In genomic region chr7:19269721-19270441, GRCm38 (mm10) we compare ENCODE assay signal across 8 mouse cellular contexts. TPM values are rescaled to one million over a fixed set of nuclear protein-coding genes. Genes with fewer than 3 reads are reported as not detected.
DNase-seq lines count a peak whose midpoint lies in the region; ATAC-seq and TF ChIP-seq lines count a peak whose summit lies in the region.

No protein-coding gene starts in this region.

- in situ Hi-C loops in ES-E14 (cut with MboI; ENCODE audit: low sequenced_read_pairs in 2 of 2, unreplicated experiment in 2 of 2) = no loop called here

- no peaks in the 10 kb centered on the region for H3K9me3 ChIP-seq in ES-E14 (ENCODE audit: control insufficient read depth, insufficient read depth, low read depth, low read length)
- no peaks in the 10 kb centered on the region for H3K9me3 ChIP-seq in embryonic facial prominence, embryonic 13.5 days
- no peaks in the 10 kb centered on the region for H3K9me3 ChIP-seq in megakaryocyte, embryonic 14.5 days

- peak overlapping the region; percentile 100; the same call in 1 of the 2 replicates for H3K27ac ChIP-seq in ES-E14 (ENCODE audit: insufficient read depth, low read depth, low read length, poor library complexity, severe bottlenecking)
- H3K27ac ChIP-seq in embryonic facial prominence, embryonic 13.5 days = peak overlapping the region; percentile 96

- DNase-seq in 3T3-L1 (ENCODE audit: low read depth, low spot score) = peak; percentile 68
- no peak for DNase-seq in ES-E14 (ENCODE audit: low read depth, low spot score)
- peak; percentile 82 to 87 for DNase-seq in heart, postnatal 10 days
- peak; percentile 82 for DNase-seq in kidney, postnatal 36 days
- DNase-seq in testis, postnatal 10 days (ENCODE audit: low spot score) = peak; percentile 70

- H3K4me2 ChIP-seq in embryonic facial prominence, embryonic 13.5 days = peak overlapping the region; percentile 99

- peak overlapping the region; percentile 86 to 98 for H3K4me3 ChIP-seq in ES-E14 (ENCODE audit: insufficient read depth in 1 of 2, low read depth in 1 of 2, low read length in 2 of 2, poor library complexity in 1 of 2, severe bottlenecking in 1 of 2)
- H3K4me3 ChIP-seq in embryonic facial prominence, embryonic 13.5 days = peak overlapping the region; percentile 96
- peak overlapping the region; percentile 96 for H3K4me3 ChIP-seq in megakaryocyte, embryonic 14.5 days (replicated peaks)

- no peaks in the 10 kb centered on the region for H3K27me3 ChIP-seq in embryonic facial prominence, embryonic 13.5 days
- H3K27me3 ChIP-seq in megakaryocyte, embryonic 14.5 days (replicated peaks) = no peaks in the 10 kb centered on the region

- H3K36me3 ChIP-seq in ES-E14 (ENCODE audit: control insufficient read depth, insufficient read depth, low read length, poor library complexity, severe bottlenecking) = peaks cover 19% of the 10 kb centered on the region; the same call in 1 of the 2 replicates
- peaks cover 18% of the 10 kb centered on the region for H3K36me3 ChIP-seq in embryonic facial prominence, embryonic 13.5 days
- peaks cover 31% of the 10 kb centered on the region for H3K36me3 ChIP-seq in megakaryocyte, embryonic 14.5 days (replicated peaks; ENCODE audit: low read length)

- intact Hi-C loops in heart, postnatal 10 days (cut with DNase I) = no loop called here

- WGBS in embryonic facial prominence, embryonic 13.5 days = 2% methylated on average over 18 of the region's 19 CpGs

- peaks cover 9 to 28% of the 10 kb centered on the region in 2 experiments for H3K4me1 ChIP-seq in ES-E14 (ENCODE audit: control insufficient read depth in 2 of 2, insufficient read depth in 2 of 2, low read length in 2 of 2, poor library complexity in 1 of 2)
- H3K4me1 ChIP-seq in embryonic facial prominence, embryonic 13.5 days = peaks cover 32% of the 10 kb centered on the region
- peaks cover 50% of the 10 kb centered on the region for H3K4me1 ChIP-seq in megakaryocyte, embryonic 14.5 days

- no peak for ATAC-seq in embryonic facial prominence, embryonic 13.5 days (ENCODE audit: insufficient number of reproducible peaks, insufficient read depth, low FRiP score, low TSS enrichment, low read depth)
- no peak for ATAC-seq in cerebellum, adult (ENCODE audit: insufficient number of reproducible peaks, low FRiP score, low TSS enrichment)

- peak overlapping the region; percentile 55; the same call in 1 of the 2 replicates for H3K9ac ChIP-seq in ES-E14 (ENCODE audit: insufficient read depth, low read depth, low read length, poor library complexity, severe bottlenecking)
- H3K9ac ChIP-seq in embryonic facial prominence, embryonic 13.5 days = peak overlapping the region; percentile 91

TF ChIP-seq in ES-E14, 5 proteins besides CTCF, POLR2A, EP300 and RAD21:
- no peak for TF ChIP-seq ZC3H11A (IDR thresholded peaks at IDR 0.05; ENCODE audit: borderline replicate concordance, low read depth, low read length)

RNA-seq across cellular contexts. Expression of gene Vasp, which starts 1.7 kb away (rescaled TPM):
- 92.5 and 108 TPM in 2 replicates for total RNA-seq in ES-E14 (2012; rRNA removed)
- polyA plus RNA-seq in embryonic facial prominence, embryonic 13.5 days (2015; fragmentation: Nextera tagmentation; extraction: Ambion mirVana) = 57.3 and 64.0 TPM in 2 replicates
- total RNA-seq in heart, postnatal 10 days (2021) = 10 to 100 TPM; 84.0 to 98.6 TPM
- 828 and 2,423 TPM in 2 replicates for polyA plus RNA-seq in megakaryocyte, embryonic 14.5 days (2012; ENCODE audit: insufficient read depth, low replicate concordance)

RNA-seq across cellular contexts. Expression of gene Ppm1n, which starts 10.0 kb away (rescaled TPM):
- 2.9 and 9.7 TPM in 2 replicates for total RNA-seq in ES-E14 (2012; rRNA removed)
- polyA plus RNA-seq in embryonic facial prominence, embryonic 13.5 days (2015; fragmentation: Nextera tagmentation; extraction: Ambion mirVana) = not detected in 2 replicates
- under 1 TPM in 1 of 2 experiments, not detected in 1; 0.67 TPM for total RNA-seq in heart, postnatal 10 days (2021)
- polyA plus RNA-seq in megakaryocyte, embryonic 14.5 days (2012; ENCODE audit: insufficient read depth, low replicate concordance) = not detected in 2 replicates

RNA-seq across cellular contexts. Expression of gene Rtn2, which starts 12.5 kb away (rescaled TPM):
- total RNA-seq in ES-E14 (2012; rRNA removed) = 9.9 and 10.8 TPM in 2 replicates
- 10.2 and 11.7 TPM in 2 replicates for polyA plus RNA-seq in embryonic facial prominence, embryonic 13.5 days (2015; fragmentation: Nextera tagmentation; extraction: Ambion mirVana)
- total RNA-seq in heart, postnatal 10 days (2021) = 10 to 100 TPM; 67.9 to 82.8 TPM
- polyA plus RNA-seq in megakaryocyte, embryonic 14.5 days (2012; ENCODE audit: insufficient read depth, low replicate concordance) = 6.1 and 8.4 TPM in 2 replicates

RNA-seq across cellular contexts. Expression of gene Fosb, which starts 40.0 kb away (rescaled TPM):
- 5.8 and 6.3 TPM in 2 replicates for total RNA-seq in ES-E14 (2012; rRNA removed)
- polyA plus RNA-seq in embryonic facial prominence, embryonic 13.5 days (2015; fragmentation: Nextera tagmentation; extraction: Ambion mirVana) = 0.06 and 0.23 TPM in 2 replicates
- under 1 TPM; 0.48 to 0.60 TPM for total RNA-seq in heart, postnatal 10 days (2021)
- 12.9 and 33.1 TPM in 2 replicates for polyA plus RNA-seq in megakaryocyte, embryonic 14.5 days (2012; ENCODE audit: insufficient read depth, low replicate concordance)

RNA-seq across cellular contexts. Expression of gene Opa3, which starts 41.7 kb away (rescaled TPM):
- total RNA-seq in ES-E14 (2012; rRNA removed) = 12.6 and 15.8 TPM in 2 replicates
- polyA plus RNA-seq in embryonic facial prominence, embryonic 13.5 days (2015; fragmentation: Nextera tagmentation; extraction: Ambion mirVana) = 36.2 and 38.2 TPM in 2 replicates
- 10 to 100 TPM; 53.4 to 57.7 TPM for total RNA-seq in heart, postnatal 10 days (2021)
- polyA plus RNA-seq in megakaryocyte, embryonic 14.5 days (2012; ENCODE audit: insufficient read depth, low replicate concordance) = 7.3 and 11.6 TPM in 2 replicates
